Mouse (Mus musculus): ENCODE results near the gene Hhatl.

- no peak for TF ChIP-seq CTCF (IDR thresholded peaks at IDR 0.05; ENCODE audit: insufficient read depth, low read depth, low read length)
- no peak for TF ChIP-seq POLR2A (IDR thresholded peaks at IDR 0.05; ENCODE audit: insufficient read depth, low read depth, low read length)
Observed at GRCm38 (mm10) chr9:121820765-121821164, 28.5 kb upstream of the Hhatl start.
